Comparison of ENCODE assay signal across 8 mouse cellular contexts in the genomic region with DNA sequence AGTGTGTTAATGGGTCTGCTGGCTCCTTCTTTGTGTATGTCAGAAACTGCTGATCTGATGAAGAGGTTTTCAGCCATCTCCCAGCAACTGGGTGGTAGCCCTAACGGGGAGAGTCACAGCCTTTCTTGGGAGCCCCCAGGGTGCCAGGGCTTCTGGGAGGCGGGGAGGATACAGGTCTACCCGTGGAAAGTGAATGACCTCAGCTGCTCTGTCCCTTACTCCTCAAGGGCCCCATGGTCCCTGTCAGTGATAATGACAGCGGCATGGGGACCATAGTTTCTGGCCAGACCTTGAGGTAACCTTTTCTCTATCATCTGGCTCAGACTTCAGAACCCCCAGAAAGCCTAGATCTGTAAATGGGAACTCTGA. TPM values are rescaled to one million over a fixed set of nuclear protein-coding genes. Genes with fewer than 3 reads are reported as not detected.
DNase-seq lines count a peak whose midpoint lies in the region; ATAC-seq and TF ChIP-seq lines count a peak whose summit lies in the region.

No protein-coding gene starts in this region.

- H3K4me3 ChIP-seq in lung, embryonic 14.5 days (ENCODE audit: low read depth, low read length), result peak overlapping the region; percentile 18; the same call in 1 of the 2 replicates
- no peak overlapping the region for H3K4me3 ChIP-seq in forebrain, embryonic 14.5 days (ENCODE audit: low read depth, low read length)
- peak overlapping the region; percentile 41 for H3K4me3 ChIP-seq in limb, embryonic 10.5 days
- H3K4me3 ChIP-seq in neural tube, embryonic 14.5 days (ENCODE audit: low read depth, low read length), result no peak overlapping the region
- H3K4me3 ChIP-seq in cerebellum, adult 2 months (replicated peaks; ENCODE audit: insufficient read depth, low read depth, low read length), result no peak overlapping the region

- TF ChIP-seq CTCF in lung, embryonic 14.5 days (IDR thresholded peaks at IDR 0.05; ENCODE audit: low read depth), result no peak
- TF ChIP-seq CTCF in cerebellum, adult 2 months (IDR thresholded peaks at IDR 0.05; ENCODE audit: borderline replicate concordance, insufficient read depth, low read depth, low read length), result no peak

- H3K4me1 ChIP-seq in lung, embryonic 14.5 days (ENCODE audit: insufficient read depth), result no peaks in the 10 kb centered on the region
- no peaks in the 10 kb centered on the region for H3K4me1 ChIP-seq in forebrain, embryonic 14.5 days (ENCODE audit: control insufficient read depth, insufficient read depth, low read length)
- H3K4me1 ChIP-seq in limb, embryonic 10.5 days, result peaks cover 12% of the 10 kb centered on the region
- no peaks in the 10 kb centered on the region for H3K4me1 ChIP-seq in neural tube, embryonic 14.5 days (ENCODE audit: control insufficient read depth, insufficient read depth, low read length)
- no peaks in the 10 kb centered on the region for H3K4me1 ChIP-seq in cerebellum, adult 2 months (ENCODE audit: control insufficient read depth, insufficient read depth, low read length)

- no peak for DNase-seq in lung, embryonic 14.5 days
- no peak for DNase-seq in lung, postnatal 14 days
- DNase-seq in forebrain, embryonic 14.5 days (ENCODE audit: low spot score), result no peak
- DNase-seq in limb, embryonic 10.5 days (ENCODE audit: low spot score), result no peak
- DNase-seq in T-cell, adult 2 months (ENCODE audit: low spot score), result no peak
- no peak for DNase-seq in gastrocnemius, adult 8-10 months (ENCODE audit: low spot score in 2 of 2)
- no peak for DNase-seq in cerebellum, adult 2 months

- no peaks in the 10 kb centered on the region for H3K36me3 ChIP-seq in lung, embryonic 14.5 days (ENCODE audit: insufficient read depth)
- no peaks in the 10 kb centered on the region for H3K36me3 ChIP-seq in forebrain, embryonic 14.5 days (ENCODE audit: control insufficient read depth, insufficient read depth, low read length)
- H3K36me3 ChIP-seq in limb, embryonic 10.5 days, result no peaks in the 10 kb centered on the region
- no peaks in the 10 kb centered on the region for H3K36me3 ChIP-seq in neural tube, embryonic 14.5 days (ENCODE audit: control insufficient read depth, insufficient read depth, low read length)

- no peaks in the 10 kb centered on the region for H3K9me3 ChIP-seq in lung, embryonic 14.5 days (ENCODE audit: low read depth, low read length)
- H3K9me3 ChIP-seq in forebrain, embryonic 14.5 days (replicated peaks; ENCODE audit: control insufficient read depth, low read length), result no peaks in the 10 kb centered on the region
- H3K9me3 ChIP-seq in limb, embryonic 10.5 days (replicated peaks), result no peaks in the 10 kb centered on the region
- H3K9me3 ChIP-seq in neural tube, embryonic 14.5 days (ENCODE audit: control insufficient read depth, low read length), result no peaks in the 10 kb centered on the region

- H3K9ac ChIP-seq in lung, embryonic 14.5 days, result no peak overlapping the region
- H3K9ac ChIP-seq in forebrain, embryonic 14.5 days (ENCODE audit: low read length), result no peak overlapping the region
- H3K9ac ChIP-seq in neural tube, embryonic 14.5 days (replicated peaks; ENCODE audit: low read depth, low read length), result no peak overlapping the region

- ATAC-seq in lung, embryonic 14.5 days (ENCODE audit: insufficient read depth), result peak; percentile 3; the same call in 1 of the 2 replicates
- ATAC-seq in forebrain, embryonic 14.5 days, result peak; percentile 40; the same call in 1 of the 2 replicates
- peak; percentile 48; the same call in 1 of the 2 replicates for ATAC-seq in neural tube, embryonic 14.5 days (ENCODE audit: low read depth)

- peak overlapping the region; percentile 57 for H3K4me2 ChIP-seq in lung, embryonic 14.5 days
- peak overlapping the region; percentile 41 for H3K4me2 ChIP-seq in forebrain, embryonic 14.5 days (ENCODE audit: low read length)
- H3K4me2 ChIP-seq in neural tube, embryonic 14.5 days (ENCODE audit: low read depth, low read length), result no peak overlapping the region

- H3K27ac ChIP-seq in lung, embryonic 14.5 days (ENCODE audit: low read depth), result no peak overlapping the region
- 0 out of 2 replicates have a peak overlapping the region, but pooled peaks have one; percentile 21 for H3K27ac ChIP-seq in forebrain, embryonic 14.5 days (ENCODE audit: low read depth, low read length)
- no peak overlapping the region for H3K27ac ChIP-seq in limb, embryonic 10.5 days
- H3K27ac ChIP-seq in neural tube, embryonic 14.5 days (ENCODE audit: low read depth, low read length), result no peak overlapping the region
- H3K27ac ChIP-seq in cerebellum, adult 2 months (ENCODE audit: insufficient read depth, low read length), result no peak overlapping the region

- H3K27me3 ChIP-seq in lung, embryonic 14.5 days (ENCODE audit: insufficient read depth, low read length), result no peaks in the 10 kb centered on the region
- no peaks in the 10 kb centered on the region for H3K27me3 ChIP-seq in forebrain, embryonic 14.5 days (replicated peaks; ENCODE audit: control insufficient read depth, insufficient read depth, low read length)
- H3K27me3 ChIP-seq in limb, embryonic 10.5 days (ENCODE audit: low read depth, poor library complexity, severe bottlenecking), result no peaks in the 10 kb centered on the region
- H3K27me3 ChIP-seq in neural tube, embryonic 14.5 days (ENCODE audit: control insufficient read depth, insufficient read depth, low read length), result no peaks in the 10 kb centered on the region
- no peaks in the 10 kb centered on the region for H3K27me3 ChIP-seq in cerebellum, adult 2 months (ENCODE audit: control insufficient read depth, insufficient read depth, low read length)

- no peak for TF ChIP-seq POLR2A in cerebellum, adult 2 months (IDR thresholded peaks at IDR 0.05; ENCODE audit: borderline replicate concordance, insufficient read depth, low read length)

- 17% methylated on average over 4 of the region's 4 CpGs for WGBS in lung, embryonic 14.5 days
- WGBS in forebrain, embryonic 14.5 days, result 11% methylated on average over 4 of the region's 4 CpGs
- 19% methylated on average over 4 of the region's 4 CpGs for WGBS in limb, embryonic 10.5 days
- 21% methylated on average over 4 of the region's 4 CpGs for WGBS in neural tube, embryonic 14.5 days
- WGBS in cerebellum, adult 2 months, result 15% methylated on average over 4 of the region's 4 CpGs

RNA-seq across cellular contexts. Expression of a gene that starts 23.1 kb away (rescaled TPM):
- polyA plus RNA-seq in lung, embryonic 14.5 days (2014; fragmentation: Nextera tagmentation; extraction: Ambion mirVana), result 18.6 and 20.4 TPM in 2 replicates
- 6.4 and 8.6 TPM in 2 replicates for polyA plus RNA-seq in forebrain, embryonic 14.5 days (2014; fragmentation: Nextera tagmentation; extraction: Ambion mirVana)
- 30.9 and 40.1 TPM in 2 replicates for polyA plus RNA-seq in limb, embryonic 10.5 days (2016; fragmentation: Nextera tagmentation; extraction: Ambion mirVana)
- polyA plus RNA-seq in neural tube, embryonic 14.5 days (2014; fragmentation: Nextera tagmentation; extraction: Ambion mirVana), result 8.9 and 9.1 TPM in 2 replicates
- 1 to 10 TPM in 1 of 4 experiments, under 1 TPM in 3; 0.73 to 1.0 (median 0.76) TPM for total RNA-seq in gastrocnemius, adult 8-10 months (2022)
- polyA plus RNA-seq in cerebellum, adult 2 months (2012; rRNA removed), result 5.6 and 7.4 TPM in 2 replicates

RNA-seq across cellular contexts. Expression of a gene that starts 35.2 kb away (rescaled TPM):
- 678 and 713 TPM in 2 replicates for polyA plus RNA-seq in lung, embryonic 14.5 days (2014; fragmentation: Nextera tagmentation; extraction: Ambion mirVana)
- polyA plus RNA-seq in forebrain, embryonic 14.5 days (2014; fragmentation: Nextera tagmentation; extraction: Ambion mirVana), result 391 and 517 TPM in 2 replicates
- polyA plus RNA-seq in limb, embryonic 10.5 days (2016; fragmentation: Nextera tagmentation; extraction: Ambion mirVana), result 536 and 605 TPM in 2 replicates
- 380 TPM in 2 replicates for polyA plus RNA-seq in neural tube, embryonic 14.5 days (2014; fragmentation: Nextera tagmentation; extraction: Ambion mirVana)
- total RNA-seq in gastrocnemius, adult 8-10 months (2022), result 100 to 1,000 TPM in 2 of 4 experiments, 10 to 100 TPM in 2; 72.3 to 128 (median 94.8) TPM
- 269 and 342 TPM in 2 replicates for polyA plus RNA-seq in cerebellum, adult 2 months (2012; rRNA removed)

Comparison
In these comparisons a context has a peak if more than half of its experiments do, and no peak if none do; other contexts are left out.
1. H3K4me3 ChIP-seq: peak in lung, embryonic 14.5 days (single experiment) and limb, embryonic 10.5 days (single experiment); none in forebrain, embryonic 14.5 days (single experiment), neural tube, embryonic 14.5 days (single experiment) and cerebellum, adult 2 months (single experiment).
2. Peak in every context shown above with its lines, with median percentiles within 50 percentile points of each other: ATAC-seq.